Mouse (Mus musculus): ENCODE results near the gene Rock2.

GRCm38 (mm10) chr12:16991376-16991775 is 96.7 kb downstream of the Rock2 start:
- TF ChIP-seq GATA1 (IDR thresholded peaks at IDR 0.05; ENCODE audit: borderline replicate concordance, low read length) (no peak), FLI1 (IDR thresholded peaks at IDR 0.05; ENCODE audit: low read length) (no peak)
